Mouse (Mus musculus) lung, embryonic 15.5 days (tissue): Measurements from ENCODE around the gene Zfp598. TPM values are rescaled to one million over a fixed set of nuclear protein-coding genes. Genes with fewer than 3 reads are reported as not detected.

Experiments
- ATAC-seq: fragments of 200-750 bp; cut with Nextera tagmentation; 2 replicates; pipeline ENCODE4 v1.8.0; 2017; ENCODE audit warnings: moderate number of reproducible peaks, borderline replicate concordance; ENCODE audit not compliant: low FRiP score, low TSS enrichment; ENCODE audit errors: extremely low read depth
- H3K27ac ChIP-seq: fragments of 300-500 bp; sonication (generic); 2 replicates; pipeline ENCODE4 v1.5.1; 2015; ENCODE audit warnings: moderate library complexity, mild to moderate bottlenecking, inconsistent platforms
- H3K27me3 ChIP-seq: fragments of 300-500 bp; sonication (generic); 2 replicates; pipeline ENCODE4 v1.6.1; 2015; ENCODE audit warnings: inconsistent platforms
- H3K36me3 ChIP-seq: fragments of 300-500 bp; sonication (generic); 2 replicates; pipeline ENCODE4 v1.6.1; 2015; ENCODE audit warnings: inconsistent platforms
- H3K4me1 ChIP-seq: fragments of 300-500 bp; sonication (generic); 2 replicates; pipeline ENCODE4 v1.6.1; 2015; ENCODE audit warnings: inconsistent platforms
- H3K4me2 ChIP-seq: fragments of 300-500 bp; sonication (generic); 2 replicates; pipeline ENCODE4 v1.6.1; 2015; ENCODE audit warnings: inconsistent platforms, mild to moderate bottlenecking, moderate library complexity
- H3K4me3 ChIP-seq: fragments of 300-500 bp; sonication (generic); 2 replicates; pipeline ENCODE4 v1.5.1; 2015; ENCODE audit warnings: mild to moderate bottlenecking, inconsistent platforms
- H3K9ac ChIP-seq: fragments of 300-500 bp; sonication (generic); 2 replicates; pipeline ENCODE4 v1.6.1; 2015; ENCODE audit warnings: inconsistent platforms
- H3K9me3 ChIP-seq: fragments of 300-500 bp; sonication (generic); 2 replicates; pipeline ENCODE4 v1.6.1; 2016; ENCODE audit warnings: inconsistent platforms
- WGBS: fragments of 180-500 bp; shearing (Covaris S2); methylation state at CpG from one replicate; pipeline ENCODE4 v1.1.7; 2015; 5-methylcytosine and 5-hydroxymethylcytosine counted together
- polyA plus RNA-seq: library from polyadenylated mRNA; unstranded; fragments of >200 nt; fragmentation: Nextera tagmentation; extraction: Ambion mirVana; gene quantifications from 2 replicates; pipeline ENCODE4 v1.2.1, GENCODE M21; 2015

The Zfp598 gene
- polyA plus RNA-seq, 1 experiment from 2014 or later, result 22.2 TPM

DNA sequence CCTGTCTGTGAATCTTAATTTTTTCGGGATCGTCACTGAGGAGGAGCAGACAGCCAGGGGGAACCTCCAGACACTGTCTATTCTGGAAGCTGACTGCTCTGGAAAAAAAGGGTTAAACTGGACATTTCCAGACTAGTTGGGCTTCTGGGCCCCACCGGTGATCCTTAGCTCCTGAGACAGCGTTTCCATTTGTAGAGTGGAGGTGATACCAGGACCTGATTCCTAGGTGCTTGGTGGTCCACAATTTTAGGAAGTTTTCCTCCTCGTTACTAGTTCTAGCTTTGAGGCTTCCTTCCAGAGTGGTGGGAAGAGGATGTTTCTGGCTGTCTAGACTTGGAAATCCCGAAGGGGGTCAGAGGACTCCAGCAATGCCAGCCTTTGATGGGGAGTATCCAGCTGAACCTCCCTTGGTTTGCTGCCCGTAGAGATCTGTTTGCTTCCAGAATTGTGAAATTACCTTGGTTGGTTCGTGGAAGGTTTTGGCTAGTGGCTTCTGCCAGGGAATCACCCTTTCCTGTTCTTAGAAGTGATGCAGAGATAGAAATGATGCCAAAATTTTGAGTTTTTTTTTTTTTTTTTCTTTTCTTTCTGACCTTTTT lies 858 bp downstream of the Zfp598 start:
- Histone ChIP-seq H3K36me3 (no peaks in the 10 kb centered on the region), H3K4me2 (peak overlapping the region; percentile 78), H3K4me3 (peak overlapping the region; percentile 70), H3K27me3 (no peaks in the 10 kb centered on the region), H3K27ac (peak overlapping the region; percentile 75; the same call in 1 of the 2 replicates), H3K9ac (peak overlapping the region; percentile 96), H3K4me1 (peaks cover 32% of the 10 kb centered on the region), H3K9me3 (no peaks in the 10 kb centered on the region)
- WGBS, result 5% methylated on average over 8 of the region's 8 CpGs
- ATAC-seq, result no peak

DNA sequence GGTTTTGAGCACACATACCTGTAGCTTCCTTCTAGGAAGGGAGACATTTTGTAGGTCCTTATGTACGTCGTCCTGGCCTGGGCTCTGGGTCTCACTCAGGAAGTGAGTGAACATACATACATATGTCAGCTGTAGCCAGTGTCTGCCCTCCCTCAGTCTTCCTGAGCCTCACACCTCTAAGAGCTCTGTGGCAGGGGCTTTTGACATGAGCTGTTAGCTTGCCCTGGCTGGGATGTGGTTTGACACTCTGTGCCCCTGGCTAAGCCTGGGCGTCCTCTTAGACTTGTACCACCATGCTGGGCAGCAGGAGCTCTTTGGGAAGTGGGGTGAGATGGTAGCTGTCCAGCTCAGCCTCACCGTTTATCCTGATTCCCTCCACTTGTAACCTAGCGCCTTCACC lies 1.9 kb downstream of the Zfp598 start:
- WGBS, result 52% methylated on average over 5 of the region's 5 CpGs

DNA sequence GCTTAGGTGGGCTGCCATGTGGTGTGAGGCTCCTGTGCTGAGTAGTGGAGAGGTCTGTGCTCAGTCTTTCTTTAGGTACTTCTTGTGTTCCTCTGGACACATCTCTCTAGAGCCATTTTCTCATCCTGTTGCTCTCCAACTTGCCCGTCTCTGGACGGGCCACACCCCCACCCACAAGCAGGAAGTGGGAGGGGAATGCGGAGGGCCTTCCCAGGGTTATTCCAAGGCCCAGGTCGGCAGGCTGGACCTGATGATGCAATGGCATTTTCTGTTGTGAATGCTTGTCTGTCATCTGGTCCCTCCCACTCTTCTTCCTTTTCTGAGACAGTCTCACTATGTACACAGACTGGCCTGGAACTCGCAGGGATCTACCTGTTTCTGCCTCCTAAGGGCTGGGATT lies 2.7 kb downstream of the Zfp598 start:
- 0 out of 2 replicates have a peak overlapping the region, but pooled peaks have one; percentile 30 for H3K9ac ChIP-seq
- WGBS, result 6% methylated on average over 5 of the region's 5 CpGs

More for the DNA sequence above, 1.9 kb downstream of the Zfp598 start:
- Histone ChIP-seq H3K4me3 (peak overlapping the region; percentile 70), H3K27me3 (no peaks in the 10 kb centered on the region), H3K4me2 (peak overlapping the region; percentile 78), H3K4me1 (peaks cover 32% of the 10 kb centered on the region), H3K9ac (peak overlapping the region; percentile 30; the same call in 1 of the 2 replicates), H3K9me3 (no peaks in the 10 kb centered on the region), H3K27ac (no peak overlapping the region), H3K36me3 (0 out of 2 replicates have a peak, but pooled peaks cover under 1% of the 10 kb centered on the region)
- ATAC-seq, result no peak

DNA sequence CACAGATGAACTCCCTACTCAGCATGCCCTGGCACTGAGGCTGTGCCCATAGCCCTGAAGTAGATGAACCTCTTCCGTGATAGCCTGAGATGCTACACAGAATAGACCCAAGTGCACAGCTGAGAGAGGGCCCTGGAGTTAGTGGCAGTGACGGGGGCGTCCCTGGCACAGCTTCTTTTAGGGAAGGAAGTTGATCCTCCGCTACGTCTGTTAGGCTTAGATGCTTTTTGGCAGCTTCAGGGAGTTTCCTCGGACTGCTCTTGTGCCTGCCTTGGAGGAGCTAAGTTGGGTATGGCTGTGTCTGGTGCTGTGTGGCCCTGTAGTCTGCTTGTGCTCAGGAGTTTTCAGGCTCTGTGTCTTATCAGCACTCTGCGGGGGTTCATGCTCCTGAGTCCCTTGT lies 4.8 kb downstream of the Zfp598 start:
- H3K4me2 ChIP-seq, result no peak overlapping the region

More for the DNA sequence above, 2.7 kb downstream of the Zfp598 start:
- peaks cover 32% of the 10 kb centered on the region for H3K4me1 ChIP-seq
- H3K4me2 ChIP-seq, result peak overlapping the region; percentile 78
- H3K27ac ChIP-seq, result 0 out of 2 replicates have a peak overlapping the region, but pooled peaks have one; percentile 5
- H3K4me3 ChIP-seq, result peak overlapping the region; percentile 70; the same call in 1 of the 2 replicates
- peaks cover 8% of the 10 kb centered on the region for H3K36me3 ChIP-seq
- no peaks in the 10 kb centered on the region for H3K27me3 ChIP-seq
- no peak for ATAC-seq
- H3K9me3 ChIP-seq, result no peaks in the 10 kb centered on the region

DNA sequence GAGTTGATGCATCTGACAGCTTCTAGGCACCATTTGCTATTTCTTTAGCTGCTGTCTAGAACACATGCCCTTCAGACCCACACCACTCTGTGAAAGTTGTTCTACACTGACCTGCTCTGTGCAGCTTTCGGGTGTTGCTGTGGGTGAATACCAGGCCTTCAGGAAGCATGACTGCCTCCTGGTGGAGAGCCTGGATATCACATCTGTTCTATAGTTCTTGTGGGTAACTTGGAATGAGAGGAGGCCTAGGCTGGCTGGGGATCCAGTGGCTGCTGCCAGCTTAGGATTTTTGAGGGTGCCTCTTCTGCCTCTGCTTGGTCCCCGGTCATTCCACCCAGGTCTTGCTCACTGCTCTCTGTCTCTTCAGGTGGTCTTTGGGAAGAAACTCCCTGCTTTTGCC lies 6.7 kb downstream of the Zfp598 start:
- WGBS, result 58% methylated on average over 2 of the region's 2 CpGs

More for the DNA sequence above, 4.8 kb downstream of the Zfp598 start:
- Histone ChIP-seq H3K4me3 (no peak overlapping the region), H3K4me1 (peaks cover 24% of the 10 kb centered on the region), H3K36me3 (peaks cover 29% of the 10 kb centered on the region), H3K27me3 (no peaks in the 10 kb centered on the region), H3K27ac (no peak overlapping the region), H3K9me3 (no peaks in the 10 kb centered on the region), H3K9ac (no peak overlapping the region)
- WGBS, result 66% methylated on average over 7 of the region's 7 CpGs
- no peak for ATAC-seq

DNA sequence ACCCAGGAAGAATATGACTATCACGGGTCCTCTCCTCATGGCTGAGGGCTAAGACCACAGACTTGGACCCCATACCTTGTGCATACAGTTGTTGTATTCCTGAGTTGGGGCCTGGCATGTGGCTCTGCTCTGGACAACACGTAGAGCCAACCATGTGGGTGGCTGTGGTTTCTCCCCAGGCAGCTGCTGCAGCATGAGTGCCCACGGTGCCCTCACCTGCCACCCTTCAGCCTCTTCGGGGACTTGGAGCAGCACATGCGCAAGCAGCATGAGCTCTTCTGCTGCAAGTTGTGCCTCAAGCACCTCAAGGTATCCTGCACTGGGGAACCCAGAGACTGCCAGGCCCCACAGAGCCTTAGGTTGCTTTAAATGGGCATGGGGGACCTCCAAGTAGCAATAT lies 7.4 kb downstream of the Zfp598 start:
- Histone ChIP-seq H3K36me3 (peaks cover 55% of the 10 kb centered on the region), H3K27ac (no peak overlapping the region), H3K9me3 (no peaks in the 10 kb centered on the region), H3K4me3 (no peak overlapping the region), H3K4me1 (peaks cover 7% of the 10 kb centered on the region), H3K27me3 (no peaks in the 10 kb centered on the region), H3K9ac (no peak overlapping the region), H3K4me2 (no peak overlapping the region)
- 92% methylated on average over 5 of the region's 5 CpGs for WGBS
- ATAC-seq, result no peak

More for the DNA sequence above, 6.7 kb downstream of the Zfp598 start:
- H3K4me3 ChIP-seq, result no peak overlapping the region
- H3K9ac ChIP-seq, result no peak overlapping the region
- no peak overlapping the region for H3K4me2 ChIP-seq
- peaks cover 48% of the 10 kb centered on the region for H3K36me3 ChIP-seq
- H3K9me3 ChIP-seq, result no peaks in the 10 kb centered on the region
- peaks cover 13% of the 10 kb centered on the region for H3K4me1 ChIP-seq
- no peak for ATAC-seq
- H3K27me3 ChIP-seq, result no peaks in the 10 kb centered on the region
- H3K27ac ChIP-seq, result no peak overlapping the region

DNA sequence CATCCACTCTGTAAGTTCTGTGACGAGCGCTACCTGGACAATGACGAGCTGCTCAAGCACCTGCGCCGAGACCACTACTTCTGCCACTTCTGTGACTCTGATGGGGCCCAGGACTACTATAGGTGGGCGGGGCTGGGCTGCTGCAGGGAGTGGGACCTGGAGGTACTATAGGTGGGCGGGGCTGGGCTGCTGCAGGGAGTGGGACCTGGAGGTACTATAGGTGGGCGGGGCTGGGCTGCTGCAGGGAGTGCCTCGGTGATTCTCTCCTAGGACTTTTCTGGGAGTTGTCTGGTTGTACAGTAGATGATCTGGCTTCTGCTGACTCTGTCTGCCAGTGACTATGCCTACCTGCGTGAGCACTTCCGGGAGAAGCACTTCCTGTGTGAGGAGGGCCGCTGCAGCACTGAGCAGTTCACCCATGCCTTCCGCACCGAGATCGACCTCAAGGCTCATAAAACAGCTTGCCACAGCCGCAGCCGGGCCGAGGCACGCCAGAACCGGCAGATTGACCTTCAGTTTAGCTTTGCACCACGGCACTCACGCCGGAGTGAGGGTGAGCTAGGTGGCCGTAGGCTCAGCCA lies 8.1 kb downstream of the Zfp598 start:
- no peak for ATAC-seq
- H3K36me3 ChIP-seq, result peaks cover 59% of the 10 kb centered on the region
- H3K4me1 ChIP-seq, result no peaks in the 10 kb centered on the region
- H3K27ac ChIP-seq, result no peak overlapping the region
- H3K27me3 ChIP-seq, result no peaks in the 10 kb centered on the region
- H3K9ac ChIP-seq, result no peak overlapping the region
- H3K9me3 ChIP-seq, result no peaks in the 10 kb centered on the region
- WGBS, result 86% methylated on average over 24 of the region's 24 CpGs
- H3K4me3 ChIP-seq, result no peak overlapping the region
- no peak overlapping the region for H3K4me2 ChIP-seq

DNA sequence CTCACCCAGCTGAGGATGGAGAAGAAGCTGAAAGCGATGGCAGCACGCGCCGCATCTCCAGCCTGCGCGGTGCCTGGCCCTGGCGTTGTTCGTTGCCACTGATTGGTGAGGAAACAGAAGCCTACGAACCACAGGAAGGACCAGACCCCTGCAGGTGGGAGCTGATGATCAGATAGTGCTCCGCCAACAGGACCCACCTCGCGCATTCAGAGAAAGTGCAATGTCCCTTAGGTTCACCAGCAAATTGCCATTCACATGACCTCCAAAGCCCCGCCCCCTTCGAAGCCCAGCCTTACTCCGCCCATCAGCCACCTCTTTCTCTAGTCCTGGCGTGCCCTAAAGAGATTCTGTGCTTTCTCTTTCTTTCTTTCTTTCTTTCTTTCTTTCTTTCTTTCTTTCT lies 17.0 kb downstream of the Zfp598 start:
- ATAC-seq, result peak; percentile 36; the same call in 1 of the 2 replicates
- H3K4me2 ChIP-seq, result peak overlapping the region; percentile 30
- no peak overlapping the region for H3K27ac ChIP-seq
- no peak overlapping the region for H3K4me3 ChIP-seq
- peaks cover 8% of the 10 kb centered on the region; the same call in 1 of the 2 replicates for H3K36me3 ChIP-seq
- 28% methylated on average over 16 of the region's 16 CpGs for WGBS
- H3K4me1 ChIP-seq, result peaks cover 21% of the 10 kb centered on the region
- no peaks in the 10 kb centered on the region for H3K9me3 ChIP-seq
- H3K27me3 ChIP-seq, result peaks cover 42% of the 10 kb centered on the region
- H3K9ac ChIP-seq, result no peak overlapping the region

DNA sequence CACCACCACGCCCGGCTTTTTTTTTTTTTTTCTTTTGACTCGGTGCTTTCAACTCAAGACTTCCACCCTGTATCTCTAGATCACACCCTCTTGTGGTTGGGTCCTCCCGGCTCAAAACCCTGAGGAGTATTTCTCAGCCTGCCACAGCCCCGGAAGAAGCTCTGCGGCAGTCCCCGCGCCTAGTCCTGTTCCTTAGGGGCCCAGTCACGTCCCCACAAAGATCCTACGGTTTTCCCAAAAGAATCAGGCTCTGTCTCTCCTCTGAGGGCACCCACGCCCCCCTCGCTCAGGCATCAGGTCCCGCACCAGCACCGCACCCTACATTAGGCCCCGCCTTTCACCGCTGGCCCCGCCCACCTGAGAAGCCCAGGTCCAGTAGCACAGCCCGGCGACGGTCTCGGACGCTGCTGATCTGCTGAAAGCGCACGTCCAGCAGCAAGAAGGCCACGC lies 17.7 kb downstream of the Zfp598 start:
- peak; percentile 62; the same call in 1 of the 2 replicates for ATAC-seq
- Histone ChIP-seq H3K4me3 (peak overlapping the region; percentile 36), H3K4me1 (peaks cover 21% of the 10 kb centered on the region), H3K9me3 (no peaks in the 10 kb centered on the region), H3K4me2 (peak overlapping the region; percentile 64), H3K36me3 (peaks cover 3% of the 10 kb centered on the region; the same call in 1 of the 2 replicates), H3K27ac (no peak overlapping the region), H3K9ac (peak overlapping the region; percentile 21; the same call in 1 of the 2 replicates), H3K27me3 (peaks cover 42% of the 10 kb centered on the region)
- WGBS, result 1% methylated on average over 25 of the region's 25 CpGs

DNA sequence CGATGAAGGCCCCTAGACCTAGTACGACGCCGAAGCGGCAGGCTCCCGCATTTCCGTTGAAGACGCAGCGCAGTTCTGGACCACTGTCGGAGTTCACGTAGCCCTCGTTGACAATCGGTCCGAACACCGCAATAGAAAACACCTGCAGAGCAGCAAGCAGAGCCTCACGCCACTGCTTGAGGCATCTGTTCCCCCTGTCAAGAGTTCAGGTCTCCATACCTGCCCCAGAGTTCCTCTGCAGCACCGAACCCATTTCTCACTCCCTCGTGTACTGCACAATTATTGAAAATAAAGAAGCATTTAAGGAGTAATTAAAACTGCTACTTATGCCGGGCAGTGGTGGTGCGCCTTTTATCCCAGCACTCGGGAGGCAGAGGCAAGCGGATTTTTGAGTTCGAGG lies 18.1 kb downstream of the Zfp598 start:
- Histone ChIP-seq H3K9ac (peak overlapping the region; percentile 21; the same call in 1 of the 2 replicates), H3K4me2 (peak overlapping the region; percentile 64), H3K27me3 (peaks cover 42% of the 10 kb centered on the region), H3K4me3 (peak overlapping the region; percentile 36), H3K9me3 (no peaks in the 10 kb centered on the region), H3K36me3 (peaks cover 6% of the 10 kb centered on the region; the same call in 1 of the 2 replicates), H3K27ac (no peak overlapping the region), H3K4me1 (peaks cover 21% of the 10 kb centered on the region)
- ATAC-seq, result no peak
- 18% methylated on average over 23 of the region's 23 CpGs for WGBS

DNA sequence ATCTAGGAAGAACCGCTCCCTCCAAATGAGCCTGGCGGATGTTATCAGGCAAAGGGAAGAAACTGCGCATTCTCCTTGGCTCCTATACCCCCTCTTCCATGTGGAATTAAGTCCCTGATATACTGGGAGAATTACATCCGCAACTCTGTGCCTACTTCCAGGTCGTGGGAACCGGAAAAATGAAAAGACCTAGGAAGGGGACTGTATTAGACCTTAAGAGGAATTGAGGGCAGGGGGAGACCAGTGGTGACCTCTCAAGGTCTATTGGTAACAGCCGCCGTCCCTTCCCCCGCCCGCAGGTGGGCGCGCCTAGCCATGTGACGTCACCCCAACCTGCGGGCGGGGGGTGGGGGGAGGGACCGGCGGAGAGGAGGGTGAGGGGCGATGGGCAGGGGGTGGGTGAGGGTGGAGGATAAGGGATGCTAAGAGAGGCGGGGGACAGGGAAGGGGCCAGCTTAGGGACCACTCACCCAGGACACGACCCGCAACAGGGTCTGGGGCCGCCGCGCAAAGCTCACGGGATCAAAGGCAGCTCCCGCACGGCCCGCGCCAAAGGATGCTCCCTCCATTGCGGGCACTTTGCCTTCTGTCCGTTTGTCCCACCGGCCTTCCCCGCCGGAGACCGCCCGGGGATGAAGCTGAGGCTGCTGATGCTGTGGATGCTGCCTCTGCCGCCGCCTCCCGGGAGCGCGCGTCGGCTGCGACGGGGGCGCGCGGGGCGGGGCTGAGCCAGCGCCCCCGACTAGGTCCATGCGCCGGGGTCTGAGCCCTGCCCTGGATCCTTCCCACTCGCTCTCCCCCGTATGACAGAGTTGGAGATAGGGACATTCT lies 20.0 kb downstream of the Zfp598 start, which contains the start of gene Syngr3:
Gene Syngr3, minus strand, starts transcription at position 705 of the 831 bp plus-strand sequence.
- H3K9me3 ChIP-seq, result no peaks in the 10 kb centered on the region
- H3K4me3 ChIP-seq, result peak within 1 kb of the TSS; percentile 49
- 1% methylated on average over 54 of the region's 55 CpGs for whole genome bisulfite sequencing
- H3K27ac ChIP-seq, result no peak within 1 kb of the TSS
- H3K4me1 ChIP-seq, result peaks cover 21% of the 10 kb centered on the region
- peak within 1 kb of the TSS; percentile 29 for H3K9ac ChIP-seq
- peaks cover 42% of the 10 kb centered on the region for H3K27me3 ChIP-seq
- H3K4me2 ChIP-seq, result peak within 1 kb of the TSS; percentile 92
- H3K36me3 ChIP-seq, result peaks cover 13% of the 10 kb centered on the region; the same call in 1 of the 2 replicates
- ATAC-seq, result no peak
